Mouse (Mus musculus): Measurements from ENCODE around the gene Naa38. TPM values are rescaled to one million over a fixed set of nuclear protein-coding genes. Genes with fewer than 3 reads are reported as not detected.
A peak's percentile ranks its signal among the peaks of the same experiment; 100 is the strongest.

The Naa38 gene
- total RNA-seq, 1 experiment from 2014 or later, result 137 TPM

- DNase-seq, result peak; percentile 49
These were observed 19.4 kb downstream of the Naa38 start for GRCm38 (mm10) chr11:69414421-69415326.

- DNase-seq, result peak; percentile 89
These were observed 20.0 kb downstream of the Naa38 start for GRCm38 (mm10) chr11:69415327-69415667.

GRCm38 (mm10) chr11:69415668-69416451, 20.6 kb downstream of the Naa38 start:
- peak; percentile 80 for DNase-seq

DNA sequence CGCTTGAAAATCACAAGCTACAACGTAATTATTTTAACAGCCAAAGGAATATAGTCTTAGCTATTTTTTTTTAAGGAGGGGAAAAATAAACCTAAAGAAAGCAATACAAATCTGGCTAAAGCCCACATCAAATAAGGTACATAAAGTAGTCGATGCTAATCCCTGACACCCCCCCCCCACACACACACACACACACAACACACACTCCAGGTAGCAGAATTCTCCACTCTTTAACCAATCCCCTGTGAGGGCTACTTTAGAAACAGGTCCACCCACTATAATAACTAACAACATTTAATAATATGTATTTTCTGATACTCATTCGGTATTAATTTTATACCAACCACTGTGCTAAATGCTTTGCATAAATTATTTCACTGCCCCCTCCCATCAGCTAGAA, 21.2 kb downstream of the Naa38 start:
- peak; percentile 1 for DNase-seq

GRCm38 (mm10) chr11:69416921-69417448, 21.7 kb downstream of the Naa38 start:
- DNase-seq, result no peak

DNA sequence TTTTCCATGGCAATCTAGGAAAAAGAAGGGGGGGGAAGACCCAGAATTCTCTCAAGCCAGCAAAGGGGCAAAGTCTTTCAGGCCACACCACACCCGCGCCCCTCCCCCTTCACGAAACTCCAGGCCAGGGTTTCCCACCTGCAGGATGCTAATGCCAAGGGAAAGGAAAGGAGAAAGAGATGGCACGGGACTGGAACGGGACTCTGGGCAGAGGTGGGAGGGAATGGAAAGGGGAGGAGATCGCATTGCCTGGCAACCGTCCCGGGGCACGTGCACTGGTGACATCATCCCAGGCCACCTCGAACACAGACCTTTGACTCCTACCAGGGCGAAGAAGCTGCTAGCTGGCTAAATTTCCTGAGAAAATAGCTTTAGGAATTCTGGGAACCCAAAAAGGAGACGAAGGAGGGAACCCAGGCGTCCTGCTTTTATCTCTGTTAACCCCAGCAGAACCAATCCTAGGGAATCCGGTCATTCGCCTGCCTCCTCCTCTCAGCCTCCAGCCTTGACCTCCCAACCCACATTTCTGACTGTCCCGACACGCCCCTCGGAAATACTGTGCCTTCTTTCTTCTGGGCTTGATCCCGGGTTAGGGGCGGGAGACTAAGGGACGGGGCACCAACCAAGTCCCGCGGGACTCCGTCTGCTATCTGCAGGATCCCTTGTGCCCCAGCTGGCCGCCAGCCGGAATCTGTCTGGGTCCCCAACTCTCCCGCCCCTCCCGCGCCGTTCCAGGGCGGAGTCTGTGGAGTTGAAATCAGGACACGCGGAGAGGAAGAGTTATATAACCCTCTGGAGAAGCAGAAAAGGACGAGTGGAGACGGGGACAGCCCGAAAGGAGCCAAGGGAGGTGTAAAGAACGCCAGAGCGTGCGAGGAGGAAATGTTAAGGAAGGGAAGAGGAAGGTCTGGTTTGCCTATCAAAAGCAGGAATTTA, 22.4 kb downstream of the Naa38 start:
- DNase-seq, result peak; percentile 98

DNA sequence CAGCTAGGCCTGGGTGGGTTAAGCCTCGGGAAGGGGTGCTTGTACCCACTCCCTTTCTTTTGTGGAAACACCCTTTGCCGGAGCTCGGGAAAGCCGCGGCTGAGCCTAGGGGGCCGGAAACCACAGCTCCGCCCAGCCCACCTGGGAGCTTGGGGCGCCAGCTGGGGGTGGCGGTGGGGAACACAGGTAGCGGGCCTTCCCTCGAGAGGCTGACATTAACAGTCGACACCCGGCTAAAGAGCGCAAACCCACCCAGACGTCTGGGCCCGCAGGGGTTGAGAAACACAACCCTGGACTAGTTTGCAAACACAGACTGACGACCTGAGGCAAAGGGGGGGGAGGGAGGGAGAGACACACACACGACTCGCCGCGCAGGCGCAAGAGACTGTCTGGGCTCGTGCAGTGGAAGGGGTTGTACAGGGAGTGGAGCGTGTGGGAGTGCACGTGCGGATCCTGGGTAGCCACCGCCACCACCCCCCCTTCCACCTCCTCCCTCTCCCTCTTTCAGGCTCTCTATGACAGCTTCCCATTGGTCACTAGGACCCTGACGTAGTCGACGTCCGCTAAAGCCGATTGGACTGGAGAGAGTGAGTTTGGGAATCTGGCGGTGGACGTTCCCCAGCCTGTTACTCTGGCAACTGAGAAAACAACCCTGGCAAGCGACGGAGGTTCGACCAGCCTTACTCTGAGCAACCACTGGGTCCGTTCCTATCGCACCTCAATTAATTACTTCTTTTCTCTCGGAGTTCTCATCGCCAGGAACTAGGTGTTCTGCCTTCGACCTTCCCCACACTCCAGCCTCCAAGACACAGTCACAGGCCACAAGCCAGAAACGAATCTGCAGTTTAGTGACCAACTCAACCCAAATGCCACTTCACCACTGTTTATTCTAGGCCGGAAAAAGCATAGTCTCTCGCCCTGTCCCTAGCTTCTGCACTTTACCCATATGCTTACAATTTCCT, 23.5 kb downstream of the Naa38 start:
- DNase-seq, result peak; percentile 96

- peak; percentile 66 for DNase-seq
These were observed 24.1 kb downstream of the Naa38 start for GRCm38 (mm10) chr11:69419443-69419812.

DNA sequence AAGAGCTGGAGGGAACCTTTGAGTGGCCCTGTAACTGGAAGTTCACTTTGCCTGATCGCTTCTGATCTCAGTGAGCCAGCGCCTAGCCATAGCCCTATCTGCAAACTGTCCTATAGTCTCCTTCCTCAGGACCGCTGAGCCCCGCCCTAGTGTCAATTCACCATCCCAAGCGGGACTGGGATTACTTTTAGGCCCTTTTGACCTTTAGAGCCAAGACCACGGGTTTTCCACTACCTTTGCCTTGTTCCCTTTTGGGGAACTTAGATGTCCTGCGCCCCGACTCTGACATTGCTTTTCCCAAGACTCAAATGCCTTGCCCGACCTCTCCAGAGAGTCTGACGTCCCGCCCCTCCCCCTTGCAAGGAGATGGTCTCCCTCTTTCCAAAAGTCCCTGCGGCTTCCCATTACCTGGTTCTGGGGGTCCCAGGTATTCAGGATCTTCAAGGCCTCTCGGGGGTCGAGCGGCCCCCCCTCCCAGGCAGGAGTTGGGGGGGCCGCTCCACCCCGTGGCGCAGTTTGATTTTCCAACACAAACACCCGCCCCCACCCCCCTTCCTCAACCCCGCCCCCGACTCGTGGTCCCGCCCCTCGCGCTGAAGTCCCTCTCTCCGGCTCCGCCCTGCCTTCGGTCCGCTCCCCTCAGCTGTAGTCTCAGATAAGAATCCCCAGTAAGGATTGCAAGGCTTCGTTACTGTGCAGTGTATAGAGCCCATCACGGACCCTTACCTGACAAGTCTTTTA, 24.7 kb downstream of the Naa38 start:
- DNase-seq, result peak; percentile 71

GRCm38 (mm10) chr11:69420554-69421000, 25.3 kb downstream of the Naa38 start:
- no peak for DNase-seq

GRCm38 (mm10) chr11:69421131-69421977, 26.1 kb downstream of the Naa38 start:
- peak; percentile 7 for DNase-seq

DNA sequence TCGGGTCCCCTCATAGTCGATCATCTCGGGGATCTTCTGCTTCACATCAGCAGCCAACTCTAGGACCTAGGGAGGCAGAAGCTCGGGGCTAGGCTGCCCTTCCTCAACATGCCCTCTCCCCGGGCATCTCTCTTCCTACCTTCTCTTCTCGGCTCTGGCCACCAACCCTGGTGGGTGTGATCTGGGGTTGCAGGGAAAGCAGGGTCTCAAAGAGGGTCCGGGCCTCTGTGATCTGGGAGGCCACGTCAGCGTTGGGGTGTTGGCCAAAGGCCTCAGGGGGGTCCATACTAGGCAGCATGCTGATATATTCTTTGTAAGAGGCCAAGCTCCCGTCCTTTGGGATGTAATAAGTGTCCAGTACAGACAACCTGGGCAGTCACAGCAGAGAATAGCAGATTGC, 27.6 kb downstream of the Naa38 start:
- DNase-seq, result peak; percentile 1

GRCm38 (mm10) chr11:69423885-69424284, 28.6 kb downstream of the Naa38 start:
- peak; percentile 3 for DNase-seq

- DNase-seq, result no peak
These were observed 31.0 kb downstream of the Naa38 start for GRCm38 (mm10) chr11:69426246-69426645.

DNA sequence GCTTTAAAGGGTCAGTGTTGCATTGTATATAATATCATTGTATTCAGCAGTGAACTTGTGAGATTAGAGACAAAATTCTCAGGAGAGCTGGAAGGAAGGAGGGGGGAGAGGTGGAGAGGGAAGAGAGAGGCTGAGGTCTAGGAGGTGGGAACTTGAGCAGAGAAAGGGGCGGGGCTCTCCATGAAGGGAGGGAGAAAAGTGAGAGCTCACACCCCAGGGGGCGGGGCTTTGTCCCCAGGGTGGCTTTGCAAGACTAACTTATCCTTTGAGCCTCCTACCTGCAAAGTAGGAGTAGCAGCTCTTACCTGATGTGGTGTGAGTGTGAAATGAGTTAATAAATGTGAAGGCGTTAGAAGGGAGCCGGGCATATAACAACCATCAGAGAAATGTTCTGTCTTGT, 33.5 kb downstream of the Naa38 start:
- DNase-seq, result peak; percentile 72

DNA sequence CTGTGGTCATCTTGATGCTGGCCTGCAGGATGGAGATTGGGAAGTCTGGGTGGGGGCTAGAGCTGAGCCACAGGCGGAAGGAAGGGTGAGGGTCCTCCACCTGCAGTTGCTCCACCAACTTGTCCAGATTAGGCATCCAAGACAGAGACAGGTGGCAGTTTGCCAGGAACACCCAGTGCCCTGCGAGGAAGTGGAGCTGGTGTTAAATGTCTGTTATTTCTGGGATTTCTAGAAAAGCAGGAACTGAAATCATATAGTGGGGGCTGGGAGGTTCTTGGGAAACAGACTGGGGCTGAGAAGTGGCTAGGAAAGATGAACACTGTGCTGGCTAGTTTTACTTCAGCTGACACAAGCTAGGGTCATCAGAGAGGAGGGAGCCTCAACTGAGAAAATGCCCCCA, 34.0 kb downstream of the Naa38 start:
- peak; percentile 41 for DNase-seq

DNA sequence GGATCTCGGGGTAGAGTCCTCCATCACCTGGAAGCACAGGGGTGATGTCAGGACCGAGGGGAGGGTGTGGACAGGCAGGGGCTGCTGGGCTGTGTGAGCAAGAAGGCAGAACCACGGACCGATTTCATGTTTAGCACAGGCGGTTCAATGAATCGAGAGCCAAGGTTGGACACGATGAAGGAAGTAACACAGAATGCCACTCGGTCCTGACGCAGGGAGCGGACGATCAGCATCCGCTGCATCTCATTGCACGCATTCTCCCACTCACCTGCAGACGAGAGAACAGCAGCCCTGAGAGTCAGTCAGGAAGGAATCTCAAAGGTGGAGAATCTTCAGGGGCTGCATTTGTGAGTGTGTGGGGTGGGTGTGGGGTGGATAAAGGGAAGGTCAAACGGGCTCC, 35.3 kb downstream of the Naa38 start:
- peak; percentile 3 for DNase-seq

DNA sequence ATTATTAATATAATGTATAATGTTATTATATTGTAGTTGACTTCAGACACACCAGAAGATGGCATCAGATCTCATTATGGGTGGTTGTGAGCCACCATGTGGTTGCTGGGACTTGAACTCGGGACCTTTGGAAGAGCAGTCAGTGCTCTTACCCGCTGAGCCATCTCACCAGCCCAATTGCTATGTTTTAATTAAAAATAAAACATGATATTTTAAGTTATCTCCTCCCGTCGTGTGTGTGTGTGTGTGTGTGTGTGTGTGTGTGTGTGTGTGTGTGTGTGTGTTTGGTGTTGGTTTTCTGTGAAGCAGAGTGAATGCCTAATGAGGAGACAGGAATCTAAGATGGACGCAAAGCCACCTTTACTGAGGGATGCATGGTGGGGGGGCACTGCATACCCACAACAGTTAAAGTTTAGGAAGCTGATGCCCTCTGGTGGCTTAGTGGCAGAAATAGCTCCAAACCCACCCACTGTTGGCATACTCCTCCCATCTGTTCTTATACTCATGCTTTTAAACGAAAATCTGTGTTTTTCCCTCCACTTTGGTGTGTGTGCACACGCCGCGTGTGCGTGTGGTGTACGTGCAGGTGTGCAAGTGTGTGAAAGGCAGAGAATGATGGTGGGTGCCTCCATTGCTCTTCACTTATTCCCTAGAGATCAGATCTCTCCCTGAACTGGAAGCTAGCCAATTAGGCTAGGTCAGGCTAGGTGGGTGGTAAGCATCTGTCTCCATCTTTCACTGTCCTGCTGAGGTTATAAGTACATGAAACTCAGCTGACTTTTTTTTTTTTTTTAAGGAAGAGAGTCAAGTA, 36.7 kb downstream of the Naa38 start:
- DNase-seq, result peak; percentile 84

All from adrenal gland, postnatal 14 days (tissue).